Mouse (Mus musculus) frontal cortex, postnatal 36 days (tissue): ENCODE measurements around the gene Iqca.

Experiments used
- DNase-seq, 2 experiments: peaks; one replicate each; pipeline ENCODE4 v3.0.0; 2022; ENCODE audit warnings: low spot score in 2 of 2

Gene Iqca

DNA sequence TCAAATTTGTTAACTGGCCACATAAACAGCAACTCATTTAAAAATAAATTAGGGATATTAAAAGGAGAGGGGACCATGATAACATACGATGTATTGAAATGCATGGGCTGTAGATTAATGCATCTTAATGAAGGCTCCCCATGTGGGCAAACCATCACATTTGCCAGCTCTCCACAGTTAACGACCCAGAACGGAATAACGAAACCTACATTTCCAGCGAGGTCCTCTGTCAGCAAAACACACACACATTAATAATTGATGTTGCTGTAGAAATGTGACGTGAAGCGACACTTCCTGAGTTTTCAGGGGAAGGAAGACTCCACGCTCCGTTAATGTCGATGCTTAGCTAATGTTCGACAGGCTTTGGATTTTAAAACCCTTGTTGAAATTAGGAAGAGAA lies 20.8 kb downstream of the Iqca start:
- DNase-seq, result no peak

DNA sequence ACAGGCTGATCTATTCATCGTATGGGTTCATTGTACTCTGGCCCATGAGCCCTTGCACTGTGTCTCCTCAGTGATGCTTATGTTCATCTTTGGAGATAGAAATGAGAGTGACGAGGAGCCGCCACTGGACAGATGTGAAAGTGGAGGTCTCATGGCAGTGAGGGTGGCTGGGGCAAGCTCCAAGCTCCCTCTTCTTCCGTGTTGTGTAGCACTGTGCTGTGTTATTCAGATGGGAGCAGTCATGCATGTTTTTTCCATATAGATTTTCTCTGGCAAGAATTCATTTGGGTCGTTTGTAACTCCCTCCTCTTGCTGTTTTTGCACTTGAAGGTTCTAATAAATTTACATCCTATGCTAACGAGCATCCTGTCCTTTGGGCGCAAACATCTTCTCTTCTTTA lies 21.2 kb downstream of the Iqca start:
- DNase-seq, result no peak

DNA sequence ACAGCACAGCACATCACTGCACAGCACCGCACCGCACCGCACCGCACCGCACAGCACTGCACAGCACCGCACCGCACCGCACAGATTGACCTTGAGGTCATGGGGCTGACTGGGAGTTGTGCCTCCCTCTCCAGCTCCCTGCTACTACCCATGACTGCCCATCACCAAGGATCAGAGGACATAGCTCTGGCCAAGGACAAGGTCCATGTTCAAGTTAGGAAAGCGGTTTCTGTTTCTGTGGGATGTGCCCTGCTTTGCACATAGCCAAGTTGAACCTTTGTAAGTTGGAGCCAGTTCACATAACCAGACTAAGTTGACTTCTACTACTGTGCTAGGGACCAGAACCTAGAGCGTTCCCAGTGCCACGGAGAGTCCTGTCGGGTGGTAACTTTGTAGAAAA lies 28.6 kb downstream of the Iqca start:
- DNase-seq, result no peak

DNA sequence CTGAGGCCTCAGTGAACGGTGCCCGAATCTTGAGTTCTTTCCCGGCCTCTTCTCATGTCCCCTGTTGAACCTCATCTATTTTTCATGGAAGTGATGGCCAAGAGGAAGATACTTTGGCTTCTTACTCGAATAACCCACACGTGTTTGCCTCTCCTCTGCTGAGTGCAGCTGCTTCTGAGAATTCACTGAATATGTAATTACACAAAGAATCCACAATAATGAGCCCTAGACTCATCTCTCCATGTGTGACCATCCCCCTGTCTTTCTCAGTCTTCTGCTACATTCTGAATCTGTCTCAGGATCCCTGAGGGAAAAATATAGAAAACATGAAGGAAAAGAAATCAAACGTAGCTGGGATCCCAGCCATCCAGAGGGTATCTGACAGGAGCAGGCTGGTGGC lies 32.5 kb downstream of the Iqca start:
- DNase-seq, result no peak

DNA sequence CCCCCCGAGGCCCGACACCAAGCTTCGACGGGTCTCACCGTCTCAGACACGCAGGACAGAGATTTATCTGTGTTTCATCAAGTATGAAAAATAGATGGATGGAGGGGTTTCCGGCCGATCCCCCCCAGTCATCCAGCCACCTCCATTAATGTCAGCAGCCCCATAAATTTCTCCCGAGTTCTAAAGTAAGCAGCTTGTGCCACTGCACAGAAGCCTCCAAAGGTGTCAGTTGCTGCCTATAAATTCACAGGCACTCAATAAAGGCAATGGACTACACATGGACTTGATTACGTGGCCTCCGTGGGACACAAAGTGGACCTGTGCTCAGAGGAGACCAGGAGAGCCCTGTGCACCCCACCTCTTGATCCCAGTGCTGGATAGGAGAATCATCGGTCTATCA lies 34.0 kb downstream of the Iqca start:
- DNase-seq, result no peak

DNA sequence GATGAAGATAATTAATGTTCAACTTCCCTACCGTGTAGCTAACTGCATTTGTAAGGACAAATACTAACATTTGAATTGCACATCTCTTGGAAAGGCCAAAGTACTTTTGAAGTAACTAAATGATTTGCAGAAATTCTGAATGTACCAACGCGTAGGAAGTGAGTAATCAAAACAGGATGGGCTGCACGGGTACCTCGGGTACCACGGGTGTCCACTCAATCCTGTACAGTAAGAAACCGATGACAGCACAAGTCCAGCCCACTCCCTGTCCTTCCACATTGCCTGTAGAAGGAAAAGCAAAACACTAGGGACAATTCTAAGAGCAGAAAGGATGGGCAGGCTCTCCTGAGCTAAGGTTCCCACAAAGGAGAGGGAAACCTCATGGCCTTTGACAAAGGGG lies 36.0 kb downstream of the Iqca start:
- DNase-seq, result no peak

DNA sequence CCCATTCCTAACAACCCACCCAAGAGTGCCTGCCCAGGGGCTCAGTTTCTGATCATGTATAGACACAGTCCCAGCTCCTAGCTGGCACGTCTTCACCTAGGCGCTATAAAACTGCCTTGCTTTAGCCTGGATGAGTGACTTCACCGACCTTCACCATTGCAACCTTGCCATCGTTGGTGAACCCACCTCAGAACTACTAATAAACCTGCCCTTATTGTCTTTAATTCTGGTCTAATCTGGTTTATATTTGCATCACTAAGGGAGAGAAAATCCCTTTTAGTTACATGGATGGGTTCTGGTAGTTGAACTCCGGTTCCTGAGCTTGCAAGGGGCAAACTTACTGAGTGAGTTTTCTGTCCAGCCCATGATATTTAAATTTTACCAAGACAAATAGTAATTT lies 38.6 kb downstream of the Iqca start:
- DNase-seq, result no peak

DNA sequence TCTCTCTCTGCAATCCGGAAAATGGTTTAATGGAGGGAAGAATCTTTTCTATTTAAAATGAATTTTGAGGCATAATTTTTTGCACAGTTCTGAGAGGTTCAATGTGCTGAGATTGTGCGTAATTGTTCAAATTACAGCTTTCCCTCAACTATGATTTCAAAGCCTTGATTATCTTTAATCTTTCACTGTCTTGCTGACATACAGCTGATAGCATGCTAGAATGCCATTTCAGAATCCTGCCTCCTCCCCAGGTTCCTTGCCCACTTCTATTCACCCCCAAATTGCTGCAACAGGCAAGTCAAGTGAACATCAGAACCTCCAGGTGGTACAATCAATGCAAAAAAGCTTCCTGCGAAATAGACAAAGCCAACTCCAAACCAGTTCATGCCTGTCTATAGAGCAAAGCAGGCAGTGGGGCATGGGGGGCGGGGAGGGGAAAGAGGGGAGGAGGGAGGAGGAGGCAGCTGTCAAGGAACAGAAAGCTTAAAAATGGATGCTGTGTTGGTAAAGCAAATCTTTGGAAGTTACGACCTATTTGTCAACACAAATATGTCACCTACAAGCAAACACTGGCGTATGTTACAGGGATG lies 39.5 kb downstream of the Iqca start:
- DNase-seq, result no peak

DNA sequence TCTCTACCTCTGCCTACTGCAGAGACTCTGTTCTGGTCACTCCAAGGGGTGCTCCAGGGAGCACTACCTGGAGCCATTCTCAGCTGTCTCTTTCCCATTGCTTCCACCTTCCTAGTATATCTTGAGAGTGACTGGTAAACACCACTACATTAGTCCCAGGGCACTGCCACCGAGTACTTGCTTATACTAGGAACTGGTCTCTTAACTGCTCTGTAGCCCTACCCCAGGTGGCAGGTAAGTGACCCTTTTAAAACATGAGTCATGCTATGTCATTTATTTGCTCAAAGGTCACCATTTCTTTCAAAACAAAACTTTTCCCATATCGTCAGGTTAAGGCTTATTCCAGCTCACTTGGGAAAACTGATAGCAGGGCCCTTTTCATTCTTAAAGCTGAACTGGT lies 40.5 kb downstream of the Iqca start:
- no peak for DNase-seq

DNA sequence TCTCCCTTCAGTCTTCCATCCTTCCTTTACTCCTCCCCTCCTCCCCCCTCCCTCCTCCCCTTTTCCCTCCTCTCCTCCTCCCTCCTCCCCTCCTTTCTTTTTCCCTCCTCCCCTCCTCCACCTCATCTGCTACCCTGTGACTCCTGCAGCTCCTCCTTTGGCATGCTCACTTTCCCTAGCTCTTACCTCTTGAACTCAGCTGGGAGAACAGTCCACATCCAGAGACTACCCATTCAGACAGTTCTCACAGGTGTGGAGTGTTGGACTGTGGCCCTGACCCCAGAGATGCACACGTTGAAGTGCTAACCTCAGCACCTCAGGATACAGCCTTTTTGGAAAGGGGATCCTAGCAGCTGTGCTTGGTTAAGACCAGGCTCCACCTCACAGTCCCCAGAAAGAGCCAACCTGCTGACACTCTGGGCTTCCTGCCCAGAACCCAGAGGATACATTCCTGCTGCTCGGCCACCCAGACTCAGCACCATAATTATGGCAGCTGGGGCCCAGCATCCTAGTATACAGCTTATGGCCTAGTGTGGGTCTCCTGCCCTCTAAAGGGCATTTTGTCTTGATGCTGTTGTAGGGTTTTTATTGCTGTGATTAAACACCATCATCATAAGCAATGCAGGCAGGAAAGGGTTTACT lies 41.9 kb downstream of the Iqca start:
- no peak for DNase-seq

DNA sequence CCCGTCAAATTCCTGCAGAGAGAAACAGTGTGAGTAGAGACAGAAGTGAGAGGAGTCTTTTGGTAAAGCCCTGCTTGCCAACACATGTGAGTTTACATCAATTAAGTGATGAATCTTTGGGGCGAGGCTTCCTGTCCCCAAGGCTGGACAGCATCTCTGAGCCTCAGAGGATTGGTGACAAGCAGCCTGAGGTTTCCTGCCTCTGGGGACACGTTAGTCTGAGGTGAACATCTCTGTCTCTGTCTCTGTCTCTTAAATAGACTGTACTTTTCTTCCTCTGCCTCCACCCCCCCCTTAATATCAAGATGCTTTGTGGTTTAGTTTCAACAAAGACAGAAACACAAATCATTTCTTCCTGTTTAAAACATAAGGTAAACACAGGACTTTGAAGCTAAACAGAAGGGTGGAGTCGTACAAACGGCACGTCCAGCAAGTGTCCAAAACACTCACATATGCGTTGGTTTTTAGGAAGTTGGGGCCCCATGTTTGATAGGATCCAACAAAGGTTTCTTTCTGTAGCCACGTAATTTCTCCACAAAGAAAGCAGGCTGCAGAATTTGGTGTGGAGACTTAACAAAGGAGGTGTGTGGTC lies 49.2 kb downstream of the Iqca start:
- no peak for DNase-seq

DNA sequence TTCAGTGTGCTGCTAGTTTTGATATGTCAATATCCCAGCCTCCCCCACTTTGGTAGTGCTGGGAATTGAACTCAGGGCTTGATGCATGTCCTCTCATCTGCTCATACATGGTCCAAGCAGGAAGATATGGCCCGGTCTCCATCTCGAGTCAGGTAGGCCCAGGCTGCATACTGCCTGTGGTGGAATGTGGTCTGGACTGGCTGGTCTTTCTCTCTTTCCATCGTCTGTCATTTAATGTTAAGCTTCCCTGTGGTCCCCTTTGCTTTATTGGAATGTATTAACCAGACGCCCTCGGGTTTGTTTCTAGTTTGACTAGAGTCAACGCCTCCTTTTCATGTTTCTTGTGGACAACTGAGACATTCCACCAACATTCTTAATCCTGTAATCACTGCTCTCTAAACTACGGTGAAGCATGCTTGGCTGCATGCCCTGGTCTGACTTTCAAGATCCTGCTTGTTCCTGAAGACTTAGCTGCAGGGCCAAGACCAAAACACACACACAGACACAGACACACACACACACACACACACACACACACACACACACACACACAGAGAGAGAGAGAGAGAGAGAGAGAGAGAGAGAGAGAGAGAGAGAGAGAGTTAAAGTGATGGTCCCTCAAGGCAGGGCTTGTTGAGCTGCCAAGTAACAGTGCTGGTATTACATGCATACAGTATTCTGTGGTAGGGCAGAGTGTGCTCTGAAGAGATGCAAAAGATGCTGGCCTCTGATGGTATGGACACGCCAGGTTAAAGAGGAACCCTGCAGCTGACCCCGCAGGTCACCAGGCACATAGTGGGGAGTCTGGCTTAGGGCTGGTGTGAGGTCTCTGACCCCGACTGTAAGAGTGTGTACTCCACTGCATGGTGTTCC lies 52.6 kb downstream of the Iqca start:
- DNase-seq, result no peak

DNA sequence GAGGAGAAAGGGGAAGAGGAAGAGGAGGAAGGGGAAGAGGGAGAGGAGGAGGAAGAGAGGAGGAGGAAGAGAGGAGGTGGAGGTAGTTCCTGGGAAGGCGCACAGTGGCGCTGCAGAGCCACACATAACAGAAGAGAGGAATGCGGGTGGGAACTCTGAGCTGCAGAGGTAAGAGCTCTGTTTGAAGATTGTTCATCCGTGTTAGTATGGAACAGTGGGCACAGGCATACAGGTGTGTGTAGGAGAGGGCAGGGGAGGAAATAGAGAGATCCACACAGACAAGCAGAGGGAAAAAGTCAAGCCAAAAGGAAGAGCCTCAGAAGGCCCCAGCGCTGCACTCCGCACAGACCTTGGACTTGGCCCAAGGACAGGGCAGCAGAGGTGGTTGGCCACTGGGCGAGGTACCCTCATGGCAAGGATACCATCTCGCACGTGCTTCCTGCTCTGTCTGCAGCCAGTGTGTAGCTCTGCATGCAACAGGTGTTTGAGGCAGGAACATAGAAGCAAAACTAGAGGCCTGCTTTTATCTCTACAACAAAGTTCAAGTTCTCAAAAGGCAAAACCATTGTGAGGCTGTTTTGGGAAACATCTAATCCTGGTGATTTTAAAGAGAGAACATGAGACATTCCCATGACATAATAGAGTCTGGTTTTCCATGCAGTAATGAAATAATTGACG lies 60.2 kb downstream of the Iqca start:
- no peak for DNase-seq

DNA sequence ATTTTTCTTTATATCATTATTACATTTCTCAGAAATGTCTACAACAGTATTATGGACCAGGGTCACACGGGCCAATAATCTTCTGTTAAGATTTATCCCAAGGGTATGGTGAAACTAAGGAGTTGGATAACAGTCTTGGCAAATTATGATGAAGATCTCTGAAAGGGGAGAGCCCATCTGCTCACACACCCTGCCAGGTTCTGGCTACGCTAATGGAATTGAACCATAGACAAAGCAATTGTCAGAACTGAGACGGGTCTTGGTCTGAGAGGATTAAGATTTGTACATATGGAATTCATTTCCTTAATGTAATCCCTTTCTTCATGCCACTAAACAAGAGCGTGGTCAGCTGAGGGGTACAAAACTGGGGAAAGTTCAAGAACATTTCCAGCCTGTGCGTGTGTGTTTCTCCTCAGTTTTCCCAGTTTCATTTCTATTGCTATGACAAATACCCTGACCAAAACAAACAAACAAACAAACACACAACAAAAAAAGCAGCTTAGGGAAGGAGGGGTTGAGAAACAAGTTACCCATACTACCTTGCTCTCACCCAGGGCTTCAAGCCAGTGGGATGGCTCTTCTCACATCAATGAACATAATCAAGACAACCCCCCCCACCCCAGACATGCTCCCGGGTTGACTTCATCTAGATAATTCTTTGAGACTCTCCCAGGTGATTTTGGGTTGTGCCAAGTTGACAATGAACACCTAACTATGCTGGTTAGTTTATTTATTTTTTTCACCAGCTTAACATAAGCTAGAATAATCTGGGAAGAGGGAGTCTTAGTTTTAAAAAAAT lies 64.8 kb downstream of the Iqca start:
- no peak for DNase-seq

DNA sequence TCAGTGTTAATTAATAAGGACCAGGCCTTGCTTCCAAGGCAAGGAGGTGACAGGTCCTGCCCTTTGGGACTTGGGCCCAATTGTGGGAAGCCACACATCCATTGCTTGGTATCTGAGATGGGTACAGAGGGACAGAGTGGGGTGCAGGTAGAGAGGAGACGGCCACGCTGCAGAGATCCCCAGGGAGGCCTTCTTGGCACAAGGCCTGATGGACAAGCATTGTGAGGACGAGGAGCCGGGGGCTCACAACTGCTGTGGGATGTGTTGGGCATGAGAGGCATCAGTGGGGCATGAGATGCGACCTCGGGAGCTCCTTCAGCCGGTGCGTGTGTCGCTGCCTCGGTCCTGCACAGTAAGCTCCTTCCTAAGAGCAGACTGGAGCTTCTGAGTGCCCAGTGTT lies 66.7 kb downstream of the Iqca start:
- no peak for DNase-seq

DNA sequence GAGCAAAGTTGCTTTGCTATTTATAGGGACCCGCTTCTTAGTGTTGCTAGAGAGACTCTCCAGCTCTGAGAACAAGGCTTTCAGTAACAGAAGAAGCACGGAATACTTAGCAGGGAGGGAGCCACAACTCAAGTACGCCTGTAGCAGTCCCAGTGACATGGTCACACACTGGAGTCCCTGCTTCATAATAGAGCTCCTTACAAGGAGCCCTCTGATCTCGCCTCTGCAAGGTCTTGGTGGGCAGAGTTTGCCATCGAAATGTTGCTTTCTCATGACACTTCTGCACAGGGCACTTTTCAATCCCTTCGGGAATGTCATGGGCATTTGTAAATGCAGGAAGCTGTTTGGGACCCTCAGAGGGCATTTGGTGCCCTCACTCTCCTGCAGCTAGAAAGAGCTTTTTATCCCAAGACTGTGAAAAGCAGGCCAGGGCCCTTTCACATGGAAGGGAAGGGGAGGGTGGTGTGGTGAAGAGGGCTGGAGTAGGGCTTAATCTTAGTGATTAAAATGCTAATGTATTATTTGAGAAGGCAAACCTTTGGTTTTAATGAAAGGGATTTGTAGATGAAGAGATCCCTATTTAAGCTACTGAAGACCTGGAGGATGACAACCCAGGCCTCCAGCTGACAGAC lies 67.6 kb downstream of the Iqca start:
- DNase-seq, result peak in 1 of 2 experiments; percentile 6

DNA sequence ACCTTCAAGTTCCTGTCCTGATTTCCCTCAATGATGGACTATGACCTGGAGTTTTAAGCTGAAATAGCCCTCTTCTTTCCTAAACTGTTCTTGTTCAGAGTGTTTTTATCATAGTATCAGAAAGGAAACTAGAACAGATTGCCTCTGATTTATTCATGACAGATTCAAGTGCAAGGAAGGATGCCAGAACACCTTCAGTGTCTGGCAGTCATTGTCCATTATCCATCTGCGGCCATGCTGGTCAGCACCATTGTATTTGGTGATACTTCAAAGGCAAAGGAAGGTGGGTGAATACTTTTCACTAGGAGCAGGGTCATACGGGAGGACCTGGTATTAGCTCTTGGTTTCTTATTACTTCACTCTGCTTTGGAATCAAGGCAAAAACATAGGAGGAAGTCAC lies 76.9 kb downstream of the Iqca start:
- no peak for DNase-seq

DNA sequence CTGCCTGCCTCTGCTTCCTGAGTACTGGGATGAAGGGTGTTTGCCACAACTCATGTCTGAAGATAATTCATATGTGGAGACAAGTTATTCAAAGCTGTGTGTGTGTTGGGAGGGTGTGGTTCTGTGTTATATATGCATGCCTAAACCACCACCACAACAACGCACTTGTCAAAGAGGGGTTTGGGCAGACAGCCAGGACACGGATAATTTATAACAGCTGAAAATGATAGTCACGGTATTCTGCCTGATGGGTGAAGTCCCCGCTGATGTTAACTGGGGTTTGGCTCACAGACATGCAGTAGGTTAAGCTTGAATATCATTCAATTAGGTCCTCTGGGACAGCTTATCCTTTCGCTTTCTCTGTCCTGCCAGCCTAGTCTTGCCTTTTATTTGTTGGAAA lies 78.4 kb downstream of the Iqca start:
- DNase-seq, result no peak

DNA sequence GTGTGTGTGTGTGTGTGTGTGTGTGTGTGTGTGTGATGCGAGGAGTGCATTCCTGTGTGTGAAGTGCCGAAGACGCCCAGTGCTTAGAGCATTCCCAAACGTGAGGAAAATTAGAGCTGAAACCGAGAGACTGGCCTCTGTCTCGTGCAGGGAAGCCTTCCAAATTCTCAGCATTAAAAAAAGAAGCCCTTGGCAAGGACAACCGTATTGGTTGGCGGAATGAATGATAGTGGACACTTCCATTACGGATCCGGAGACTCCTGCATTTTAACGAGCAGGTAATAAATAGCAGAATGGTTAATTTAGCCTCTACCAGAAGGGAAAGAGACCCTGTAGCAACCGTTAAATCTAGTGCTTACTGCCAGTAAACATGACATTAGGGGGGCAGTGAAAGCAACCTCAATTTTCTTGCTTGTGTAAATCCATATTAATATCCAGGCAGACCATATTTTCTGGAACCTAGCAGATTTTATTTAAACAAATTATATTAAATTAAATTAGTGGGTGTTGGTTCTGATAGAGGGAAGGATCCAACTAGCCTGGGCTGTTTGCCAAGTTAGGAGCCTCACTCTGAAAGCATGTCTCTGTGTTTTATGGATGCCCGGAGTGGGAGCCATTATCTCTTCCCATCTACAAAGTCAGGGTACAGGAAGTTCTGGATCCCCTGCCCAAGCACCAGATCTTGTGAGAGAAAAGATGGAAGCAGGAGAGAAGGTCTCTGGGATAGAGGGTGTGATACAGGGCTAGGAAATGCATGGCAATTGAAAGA lies 81.2 kb downstream of the Iqca start:
- no peak for DNase-seq

DNA sequence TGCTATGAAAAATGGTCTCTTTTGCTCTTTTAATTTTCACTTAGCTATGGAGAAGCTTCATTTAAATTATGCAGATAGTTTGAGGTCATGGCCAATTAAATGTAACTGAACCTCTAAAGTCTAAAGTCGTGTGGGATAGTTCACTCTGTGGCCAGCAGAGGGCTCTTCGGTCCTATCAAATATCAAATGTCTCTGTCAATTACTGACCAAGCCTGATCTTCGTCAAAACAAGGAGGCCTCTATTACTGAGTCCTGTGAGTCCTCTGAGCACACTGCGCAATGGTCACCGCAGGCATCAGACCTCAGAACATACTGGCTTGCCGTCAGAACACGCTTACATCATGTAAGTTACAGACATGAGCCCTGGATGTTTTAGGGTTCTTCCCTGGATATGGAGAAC lies 92.6 kb downstream of the Iqca start:
- DNase-seq, result peak; percentile 59 to 76
